Mouse (Mus musculus) forebrain, embryonic 11.5 days (tissue): ENCODE measurements at regions not wholly inside any gene's neighbourhood (a gene's known extent, or its start where the extent isn't known, plus 50 kb on each side); places are given as distances from the start of the nearest gene placed in this dataset.

Experiments used
- ATAC-seq: fragments of 200-750 bp; cut with Nextera tagmentation; replicated peaks from 2 replicates; pipeline ENCODE4 v1.8.0; 2017; ENCODE audit warnings: moderate TSS enrichment; ENCODE audit not compliant: low FRiP score
- DNase-seq: peaks from one replicate; pipeline ENCODE4 v3.0.0-alpha.2; 2017; ENCODE audit warnings: low spot score
- H3K27ac ChIP-seq: fragments of 300-500 bp; sonication (generic); 2 replicates; pipeline ENCODE4 v1.5.1; 2014; ENCODE audit warnings: low read depth, low read length
- H3K27me3 ChIP-seq: fragments of 300-500 bp; sonication (generic); 2 replicates; pipeline ENCODE4 v1.6.1; 2014; ENCODE audit warnings: mild to moderate bottlenecking, low read length, mixed read lengths; ENCODE audit not compliant: control insufficient read depth, insufficient read depth
- H3K36me3 ChIP-seq: fragments of 300-500 bp; sonication (generic); 2 replicates; pipeline ENCODE4 v1.6.1; 2014; ENCODE audit warnings: mild to moderate bottlenecking, low read length, moderate library complexity, mixed read lengths; ENCODE audit not compliant: control insufficient read depth, insufficient read depth
- H3K4me1 ChIP-seq: fragments of 300-500 bp; sonication (generic); replicated peaks from 2 replicates; pipeline ENCODE4 v1.6.1; 2014; ENCODE audit warnings: low read length, mixed read lengths; ENCODE audit not compliant: control insufficient read depth, insufficient read depth
- H3K4me2 ChIP-seq: fragments of 300-500 bp; sonication (generic); 2 replicates; pipeline ENCODE4 v1.6.1; 2014; ENCODE audit warnings: low read depth, mild to moderate bottlenecking, low read length, moderate library complexity, mixed read lengths; ENCODE audit not compliant: severe bottlenecking
- H3K4me3 ChIP-seq: fragments of 300-500 bp; sonication (generic); 2 replicates; pipeline ENCODE4 v1.5.1; 2014; ENCODE audit warnings: low read depth, low read length
- H3K9ac ChIP-seq: fragments of 300-500 bp; sonication (generic); 2 replicates; pipeline ENCODE4 v1.6.1; 2014; ENCODE audit warnings: low read length
- H3K9me3 ChIP-seq: fragments of 300-500 bp; sonication (generic); 2 replicates; pipeline ENCODE4 v1.6.1; 2016; ENCODE audit warnings: low read length, mixed read lengths; ENCODE audit not compliant: control insufficient read depth
- WGBS: fragments of 180-500 bp; shearing (Covaris S2); extraction: QIAGEN DNeasy Blood & Tissue Kit; methylation state at CpG from one replicate; pipeline ENCODE4 v1.1.7; 2014; 5-methylcytosine and 5-hydroxymethylcytosine counted together

DNA sequence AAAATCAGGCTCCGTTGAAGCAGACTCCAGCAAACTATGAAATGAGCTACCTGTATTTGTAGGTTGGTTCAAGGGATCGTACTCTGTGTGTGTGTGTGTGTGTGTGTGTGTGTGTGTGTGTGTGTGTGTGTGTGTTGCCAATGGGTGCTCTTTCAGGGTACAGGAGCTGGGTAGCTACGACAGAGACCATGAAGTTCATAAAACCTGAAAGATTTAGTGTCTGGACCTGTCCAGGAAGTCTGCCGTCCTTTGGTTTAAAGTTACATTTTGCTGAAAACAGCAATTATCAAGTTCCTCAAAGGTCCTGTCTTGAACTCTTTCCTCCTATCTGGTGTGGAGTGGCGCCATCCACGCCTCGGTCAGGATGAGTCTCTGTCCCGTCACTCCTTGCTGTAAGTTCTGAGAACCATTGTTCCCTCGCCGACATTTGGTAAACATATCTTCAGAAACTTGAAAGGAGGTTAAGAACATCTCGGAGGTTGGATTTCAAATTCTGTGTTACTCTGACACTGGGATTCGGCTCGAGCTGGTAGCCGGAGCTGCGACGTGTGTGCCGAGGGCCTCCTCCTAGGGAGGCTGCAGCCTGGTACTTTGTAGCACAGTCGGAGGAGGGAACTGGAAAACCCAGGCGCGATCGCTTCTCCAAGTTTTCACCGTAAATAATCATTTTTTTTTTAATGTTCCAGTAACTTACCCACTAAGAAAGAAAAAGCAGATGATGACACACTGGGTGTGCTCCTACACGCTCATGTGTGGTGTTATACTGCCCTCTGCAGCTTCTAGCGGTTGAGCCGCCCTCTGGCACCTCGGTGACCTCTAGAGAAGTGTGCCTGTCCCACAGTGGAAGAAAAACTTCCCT lies 107.8 kb upstream of the N6amt1 start:
- Histone ChIP-seq H3K27ac (no peak overlapping the region), H3K4me2 (no peak overlapping the region), H3K36me3 (no peaks in the 10 kb centered on the region), H3K4me1 (no peaks in the 10 kb centered on the region), H3K4me3 (no peak overlapping the region), H3K27me3 (no peaks in the 10 kb centered on the region), H3K9ac (no peak overlapping the region), H3K9me3 (no peaks in the 10 kb centered on the region)
- WGBS = 65% methylated on average over 26 of the region's 26 CpGs
- DNase-seq (no peak), ATAC-seq (peak; percentile 51; the same call in 1 of the 2 replicates)

GRCm38 (mm10) chr16:87245441-87245840 lies 108.5 kb upstream of the N6amt1 start:
- Histone ChIP-seq H3K4me3 (no peak overlapping the region), H3K27ac (no peak overlapping the region), H3K36me3 (no peaks in the 10 kb centered on the region), H3K27me3 (no peaks in the 10 kb centered on the region), H3K9me3 (no peaks in the 10 kb centered on the region), H3K9ac (no peak overlapping the region), H3K4me1 (no peaks in the 10 kb centered on the region), H3K4me2 (no peak overlapping the region)
- ATAC-seq (no peak), DNase-seq (no peak)
- 94% methylated on average over 7 of the region's 7 CpGs for WGBS

DNA sequence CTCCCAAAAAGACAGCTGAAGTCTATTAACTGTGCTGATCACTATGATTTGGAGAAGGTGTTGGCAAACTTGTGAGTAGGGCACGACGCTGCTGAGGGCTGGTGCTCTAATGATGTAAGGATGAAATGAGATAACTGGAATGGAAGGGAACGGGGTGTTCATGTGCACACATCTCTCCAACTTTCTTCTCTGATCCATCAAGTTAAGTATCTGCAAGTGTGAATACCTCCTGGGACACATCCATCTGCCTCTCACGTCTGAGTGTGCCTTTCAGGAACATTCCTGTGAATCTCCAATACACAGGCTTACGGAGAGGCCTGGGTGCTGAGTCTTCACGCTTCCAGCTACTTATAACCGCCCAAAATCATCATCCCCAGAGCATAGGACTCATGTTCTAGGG lies 112.0 kb upstream of the N6amt1 start:
- Histone ChIP-seq H3K27me3 (no peaks in the 10 kb centered on the region), H3K4me3 (no peak overlapping the region), H3K9ac (no peak overlapping the region), H3K4me1 (no peaks in the 10 kb centered on the region), H3K27ac (no peak overlapping the region), H3K4me2 (no peak overlapping the region), H3K36me3 (no peaks in the 10 kb centered on the region), H3K9me3 (no peaks in the 10 kb centered on the region)
- 86% methylated on average over 7 of the region's 7 CpGs for WGBS
- DNase-seq (no peak), ATAC-seq (no peak)

GRCm38 (mm10) chr16:87239105-87239504 lies 114.9 kb upstream of the N6amt1 start:
- no peaks in the 10 kb centered on the region for H3K9me3 ChIP-seq

GRCm38 (mm10) chr16:87234199-87234598 lies 119.8 kb upstream of the N6amt1 start:
- ATAC-seq = no peak
- no peaks in the 10 kb centered on the region for H3K27me3 ChIP-seq
- no peaks in the 10 kb centered on the region for H3K9me3 ChIP-seq
- H3K4me2 ChIP-seq = no peak overlapping the region
- no peaks in the 10 kb centered on the region for H3K4me1 ChIP-seq
- no peak for DNase-seq
- WGBS = 61% methylated on average over 4 of the region's 4 CpGs
- no peaks in the 10 kb centered on the region for H3K36me3 ChIP-seq
- no peak overlapping the region for H3K27ac ChIP-seq
- H3K9ac ChIP-seq = no peak overlapping the region
- no peak overlapping the region for H3K4me3 ChIP-seq

More at GRCm38 (mm10) chr16:87239105-87239504, 114.9 kb upstream of the N6amt1 start:
- ATAC-seq = no peak
- no peak overlapping the region for H3K4me3 ChIP-seq
- H3K27ac ChIP-seq = no peak overlapping the region
- H3K36me3 ChIP-seq = no peaks in the 10 kb centered on the region
- no peaks in the 10 kb centered on the region for H3K27me3 ChIP-seq
- DNase-seq = no peak
- 84% methylated on average over 7 of the region's 7 CpGs for WGBS
- H3K9ac ChIP-seq = no peak overlapping the region
- no peaks in the 10 kb centered on the region for H3K4me1 ChIP-seq
- no peak overlapping the region for H3K4me2 ChIP-seq

- ATAC-seq = no peak
- H3K36me3 ChIP-seq = no peaks in the 10 kb centered on the region
- no peaks in the 10 kb centered on the region for H3K9me3 ChIP-seq
- no peak overlapping the region for H3K27ac ChIP-seq
- DNase-seq = no peak
- H3K4me1 ChIP-seq = no peaks in the 10 kb centered on the region
- H3K4me3 ChIP-seq = no peak overlapping the region
- no peaks in the 10 kb centered on the region for H3K27me3 ChIP-seq
- H3K9ac ChIP-seq = no peak overlapping the region
- no peak overlapping the region for H3K4me2 ChIP-seq
- 89% methylated on average over 10 of the region's 10 CpGs for WGBS
Measured at GRCm38 (mm10) chr16:87225595-87225994, 128.4 kb upstream of the N6amt1 start.

DNA sequence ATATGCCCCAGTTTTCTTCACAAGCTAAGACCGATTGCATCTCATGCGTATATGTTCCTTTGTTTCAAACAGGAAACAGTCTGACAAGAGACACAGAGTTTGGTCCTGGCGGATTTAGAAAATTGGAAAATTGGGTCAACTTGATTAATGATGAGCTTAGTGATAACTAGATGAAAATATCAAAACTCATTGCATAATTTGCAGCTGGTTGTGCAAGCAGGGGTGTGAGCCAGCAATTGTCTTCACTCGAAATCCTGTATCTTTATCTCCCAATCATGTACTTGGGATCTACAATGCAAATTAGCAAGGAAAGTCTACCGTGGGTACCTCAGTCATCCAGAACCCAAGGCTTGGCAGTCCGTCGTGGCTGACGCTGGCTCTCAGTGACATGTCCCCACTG lies 128.9 kb upstream of the N6amt1 start:
- ATAC-seq (no peak), DNase-seq (no peak)
- H3K36me3 ChIP-seq = no peaks in the 10 kb centered on the region
- no peaks in the 10 kb centered on the region for H3K9me3 ChIP-seq
- WGBS = 86% methylated on average over 8 of the region's 8 CpGs
- H3K27me3 ChIP-seq = no peaks in the 10 kb centered on the region
- no peak overlapping the region for H3K4me2 ChIP-seq
- no peak overlapping the region for H3K4me3 ChIP-seq
- H3K4me1 ChIP-seq = no peaks in the 10 kb centered on the region
- no peak overlapping the region for H3K27ac ChIP-seq
- H3K9ac ChIP-seq = no peak overlapping the region

GRCm38 (mm10) chr16:87224024-87224423 lies 130.0 kb upstream of the N6amt1 start:
- 88% methylated on average over 7 of the region's 7 CpGs for WGBS
- H3K4me3 ChIP-seq = no peak overlapping the region
- H3K9ac ChIP-seq = no peak overlapping the region
- H3K27ac ChIP-seq = no peak overlapping the region
- H3K4me1 ChIP-seq = no peaks in the 10 kb centered on the region
- ATAC-seq (no peak), DNase-seq (no peak)
- H3K9me3 ChIP-seq = no peaks in the 10 kb centered on the region
- no peak overlapping the region for H3K4me2 ChIP-seq
- H3K36me3 ChIP-seq = no peaks in the 10 kb centered on the region
- H3K27me3 ChIP-seq = no peaks in the 10 kb centered on the region

DNA sequence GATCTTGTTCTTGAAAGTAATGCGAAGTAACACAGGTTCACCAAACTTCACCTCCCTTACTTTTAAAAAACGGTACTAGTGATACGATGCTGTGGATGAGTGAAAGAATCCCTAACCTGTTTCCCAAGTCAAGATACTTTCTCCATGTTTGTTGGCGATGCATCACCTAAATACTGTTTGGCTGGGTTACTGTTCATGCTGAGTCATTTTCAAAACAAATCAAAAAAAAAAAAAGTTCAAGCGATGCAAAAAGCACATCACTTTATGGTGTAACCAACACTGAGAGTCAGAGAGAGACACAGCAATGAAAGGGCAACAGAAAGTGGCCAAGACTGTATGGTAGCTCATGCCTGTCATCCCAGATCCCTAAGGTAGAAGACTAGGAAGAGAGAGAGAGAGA lies 133.4 kb upstream of the N6amt1 start:
- Histone ChIP-seq H3K4me1 (no peaks in the 10 kb centered on the region), H3K27me3 (no peaks in the 10 kb centered on the region), H3K27ac (no peak overlapping the region), H3K9me3 (no peaks in the 10 kb centered on the region), H3K4me3 (no peak overlapping the region), H3K4me2 (no peak overlapping the region), H3K36me3 (no peaks in the 10 kb centered on the region), H3K9ac (no peak overlapping the region)
- DNase-seq = no peak
- no peak for ATAC-seq
- 90% methylated on average over 5 of the region's 5 CpGs for WGBS
